Comparison of ENCODE assay signal across 27 mouse cellular contexts in the genomic region with DNA sequence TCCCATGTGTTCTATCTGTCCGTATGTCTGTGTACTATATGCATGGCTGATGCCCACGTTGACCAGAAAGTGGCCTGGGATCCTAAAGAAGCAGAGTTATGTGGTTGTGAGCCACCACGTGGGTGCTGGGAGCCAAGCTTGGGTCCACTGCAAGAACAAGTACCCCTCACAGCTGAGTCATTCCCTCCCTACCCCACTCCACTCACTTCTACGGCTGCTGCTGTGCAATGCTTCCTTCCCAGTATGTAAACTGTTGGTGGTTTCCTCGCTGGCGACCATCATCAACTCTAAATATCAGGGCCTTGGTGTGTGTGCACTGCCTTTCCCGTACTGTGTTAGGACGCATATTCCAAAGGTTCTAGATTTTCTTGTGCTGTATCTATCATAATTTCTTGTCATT.
DNase-seq lines count a peak whose midpoint lies in the region; ATAC-seq lines count a peak whose summit lies in the region.
"Had no signal": no experiment of that assay in that cellular context is flagged by ENCODE, and none has a peak within 500 bp of the region (broad histone marks: within the 10 kb centered on the region; RNA-seq: fewer than 3 reads in every experiment).

No protein-coding gene starts in this region.

- H3K9ac ChIP-seq in limb, embryonic 12.5 days (replicated peaks), result no peak overlapping the region
- H3K9ac ChIP-seq: embryonic facial prominence, embryonic 13.5 days; forebrain, embryonic 12.5 days; forebrain, embryonic 15.5 days; heart, embryonic 12.5 days; heart, embryonic 15.5 days; hindbrain, embryonic 13.5 days; intestine, embryonic 15.5 days had no signal

- WGBS in limb, embryonic 12.5 days, result 90% methylated on average over 8 of the region's 8 CpGs
- 95% methylated on average over 8 of the region's 8 CpGs for WGBS in limb, embryonic 10.5 days

- no peak for DNase-seq in limb, embryonic 10.5 days (ENCODE audit: low spot score)
- DNase-seq in urinary bladder, postnatal 25 days (ENCODE audit: low spot score), result no peak
- no peak for DNase-seq in spleen, postnatal 4 days (ENCODE audit: low spot score in 2 of 2)
- DNase-seq: adrenal gland, adult 8-10 months; adrenal gland, postnatal 25 days; cerebellum, adult 11-12 months; cerebellum, adult 8-10 months; cerebellum, postnatal 10 days; embryo, embryonic 11 days; gastrocnemius, postnatal 25 days; heart, postnatal 10 days; heart, postnatal 36 days had no signal

- H3K36me3 ChIP-seq in limb, embryonic 12.5 days, result peaks cover 26% of the 10 kb centered on the region; the same call in 1 of the 2 replicates
- peaks cover 38% of the 10 kb centered on the region for H3K36me3 ChIP-seq in limb, embryonic 10.5 days
- peaks cover 56% of the 10 kb centered on the region for H3K36me3 ChIP-seq in megakaryocyte, embryonic 14.5 days (replicated peaks; ENCODE audit: low read length)
- H3K36me3 ChIP-seq: forebrain, embryonic 15.5 days; heart, embryonic 15.5 days; hindbrain, embryonic 13.5 days; intestine, embryonic 15.5 days had no signal

- H3K4me3 ChIP-seq in limb, embryonic 12.5 days (replicated peaks), result no peak overlapping the region
- H3K4me3 ChIP-seq in limb, embryonic 10.5 days, result no peak overlapping the region
- H3K4me3 ChIP-seq in megakaryocyte, embryonic 14.5 days (replicated peaks), result peak overlapping the region; percentile 67
- H3K4me3 ChIP-seq: embryonic facial prominence, embryonic 10.5 days; embryonic facial prominence, embryonic 13.5 days; erythroblast, embryonic 14.5 days; forebrain, embryonic 12.5 days; forebrain, embryonic 15.5 days; heart, embryonic 12.5 days; heart, embryonic 15.5 days; hindbrain, embryonic 10.5 days; hindbrain, embryonic 13.5 days; intestine, embryonic 15.5 days had no signal

- no peak overlapping the region for H3K4me2 ChIP-seq in limb, embryonic 12.5 days
- H3K4me2 ChIP-seq: embryonic facial prominence, embryonic 13.5 days; forebrain, embryonic 12.5 days; forebrain, embryonic 15.5 days; heart, embryonic 12.5 days; heart, embryonic 15.5 days; hindbrain, embryonic 13.5 days; intestine, embryonic 15.5 days had no signal

- H3K9me3 ChIP-seq in limb, embryonic 12.5 days, result no peaks in the 10 kb centered on the region
- H3K9me3 ChIP-seq in limb, embryonic 10.5 days (replicated peaks), result no peaks in the 10 kb centered on the region
- no peaks in the 10 kb centered on the region for H3K9me3 ChIP-seq in megakaryocyte, embryonic 14.5 days
- H3K9me3 ChIP-seq: embryonic facial prominence, embryonic 10.5 days; embryonic facial prominence, embryonic 13.5 days; forebrain, embryonic 12.5 days; forebrain, embryonic 15.5 days; heart, embryonic 12.5 days; heart, embryonic 15.5 days; hindbrain, embryonic 10.5 days; hindbrain, embryonic 13.5 days; intestine, embryonic 15.5 days had no signal

- H3K27ac ChIP-seq in limb, embryonic 12.5 days, result 0 out of 2 replicates have a peak overlapping the region, but pooled peaks have one; percentile 45
- no peak overlapping the region for H3K27ac ChIP-seq in limb, embryonic 10.5 days
- H3K27ac ChIP-seq: embryonic facial prominence, embryonic 10.5 days; embryonic facial prominence, embryonic 13.5 days; forebrain, embryonic 12.5 days; forebrain, embryonic 15.5 days; heart, embryonic 15.5 days; hindbrain, embryonic 10.5 days; hindbrain, embryonic 13.5 days; intestine, embryonic 15.5 days had no signal

- no peak for ATAC-seq in limb, embryonic 12.5 days (ENCODE audit: insufficient number of reproducible peaks, insufficient read depth, low FRiP score, low TSS enrichment, low read depth)
- ATAC-seq in common myeloid progenitor, adult 5-6 weeks (replicated peaks; ENCODE audit: low read depth, poor library complexity, severe bottlenecking), result 0 out of 2 replicates have a peak, but pooled peaks have one; percentile 15
- ATAC-seq: CD4-positive, CD25-positive, alpha-beta regulatory T cell, adult 4 months; forebrain, embryonic 15.5 days; hindbrain, embryonic 16.5 days; intestine, embryonic 15.5 days had no signal

- H3K27me3 ChIP-seq in limb, embryonic 12.5 days, result no peaks in the 10 kb centered on the region
- no peaks in the 10 kb centered on the region for H3K27me3 ChIP-seq in limb, embryonic 10.5 days (ENCODE audit: low read depth, poor library complexity, severe bottlenecking)
- H3K27me3 ChIP-seq in megakaryocyte, embryonic 14.5 days (replicated peaks), result no peaks in the 10 kb centered on the region
- H3K27me3 ChIP-seq: embryonic facial prominence, embryonic 13.5 days; forebrain, embryonic 12.5 days; forebrain, embryonic 15.5 days; heart, embryonic 12.5 days; heart, embryonic 15.5 days; hindbrain, embryonic 13.5 days; intestine, embryonic 15.5 days had no signal

- peaks cover 18% of the 10 kb centered on the region for H3K4me1 ChIP-seq in limb, embryonic 12.5 days (replicated peaks)
- H3K4me1 ChIP-seq in limb, embryonic 10.5 days, result peaks cover 3% of the 10 kb centered on the region; the same call in 1 of the 2 replicates
- H3K4me1 ChIP-seq in megakaryocyte, embryonic 14.5 days, result peaks cover 27% of the 10 kb centered on the region
- H3K4me1 ChIP-seq: hindbrain, embryonic 13.5 days had no signal
